Mouse (Mus musculus) spleen, adult 2 months (tissue): ENCODE data around the gene Gm11992. TPM values are rescaled to one million over a fixed set of nuclear protein-coding genes. Genes with fewer than 3 reads are reported as not detected.

Experiments used
- DNase-seq, 2 experiments: peaks; one replicate each; pipeline versions ENCODE4 v3.0.0 to v3.0.0-alpha.2; 2012 to 2021; ENCODE audit warnings: low spot score in 2 of 2, low read depth in 1 of 2
- H3K27ac ChIP-seq: fragments of 200-500 bp; 2 replicates; pipeline ENCODE4 v1.5.1; 2012; ENCODE audit warnings: low read length, inconsistent platforms; ENCODE audit not compliant: insufficient read depth
- H3K27me3 ChIP-seq: fragments of 200-500 bp; 2 replicates; pipeline ENCODE4 v1.6.1; 2012; ENCODE audit warnings: mild to moderate bottlenecking, moderate library complexity, low read length, inconsistent platforms; ENCODE audit not compliant: control insufficient read depth, insufficient read depth
- H3K36me3 ChIP-seq: fragments of 200-500 bp; 2 replicates; pipeline ENCODE4 v1.6.1; 2012; ENCODE audit warnings: mild to moderate bottlenecking, low read length, inconsistent platforms; ENCODE audit not compliant: control insufficient read depth, insufficient read depth
- H3K4me1 ChIP-seq: fragments of 200-500 bp; 2 replicates; pipeline ENCODE4 v1.6.1; 2011; ENCODE audit warnings: inconsistent platforms; ENCODE audit not compliant: control insufficient read depth, insufficient read depth, insufficient read length
- H3K4me3 ChIP-seq: fragments of 200-500 bp; 2 replicates; pipeline ENCODE4 v1.5.1; 2011; ENCODE audit warnings: mild to moderate bottlenecking, inconsistent platforms; ENCODE audit not compliant: insufficient read depth, insufficient read length; ENCODE audit errors: extremely low read depth
- CTCF ChIP-seq: fragments of 200-500 bp; IDR thresholded peaks from 2 replicates; pipeline ENCODE4 v1.5.1; 2011; ENCODE audit warnings: mild to moderate bottlenecking, inconsistent platforms; ENCODE audit not compliant: insufficient read depth, insufficient read length, insufficient replicate concordance; ENCODE audit errors: extremely low read depth
- POLR2A ChIP-seq: fragments of 200-500 bp; IDR thresholded peaks from 2 replicates; pipeline ENCODE4 v1.6.1; 2011; ENCODE audit warnings: low read depth, low read length, inconsistent platforms
- WGBS: fragments of 180-500 bp; shearing (Covaris S2); methylation state at CpG from one replicate; pipeline ENCODE4 v1.1.7; 2018; 5-methylcytosine and 5-hydroxymethylcytosine counted together
- polyA plus RNA-seq: library from polyadenylated mRNA; depleted of rRNA; stranded (reverse); fragments of >200 nt; gene quantifications from 2 replicates; pipeline ENCODE4 v1.2.3, GENCODE M21; 2012; rRNA removed

Gene Gm11992
- polyA plus RNA-seq, 1 experiment = 0.05 TPM

GRCm38 (mm10) chr11:9118421-9119121 is 70.2 kb downstream of the Gm11992 start:
- WGBS = 2% methylated on average over 40 of the region's 40 CpGs
- Histone ChIP-seq H3K4me1 (no peaks in the 10 kb centered on the region), H3K36me3 (no peaks in the 10 kb centered on the region), H3K4me3 (no peak overlapping the region; the same call in 1 of the 2 replicates), H3K27ac (no peak overlapping the region), H3K27me3 (peaks cover 6% of the 10 kb centered on the region; the same call in 1 of the 2 replicates)
- no peak for TF ChIP-seq CTCF
- no peak for TF ChIP-seq POLR2A
- no peak for DNase-seq

Other genes starting within 250 kb of the Gm11992 start
- gene Pkd1l1, start 75.3 kb upstream of the Gm11992 start, polyA plus RNA-seq = 0.20 and 0.46 TPM in 2 replicates
- gene Hus1, start 37.4 kb upstream of the Gm11992 start, polyA plus RNA-seq = 6.0 and 6.1 TPM in 2 replicates
- gene Sun3, start 397 bp downstream of the Gm11992 start, polyA plus RNA-seq = not detected in 2 replicates
- 3.0 and 3.2 TPM in 2 replicates for gene Upp1, start 69.5 kb downstream of the Gm11992 start, polyA plus RNA-seq
- 0.04 and 0.05 TPM in 2 replicates for gene Abca13, start 143.3 kb downstream of the Gm11992 start, polyA plus RNA-seq